Mouse (Mus musculus) stomach, embryonic 16.5 days (tissue): ENCODE results near the gene Tom1l2. TPM values are rescaled to one million over a fixed set of nuclear protein-coding genes. Genes with fewer than 3 reads are reported as not detected.
A peak's percentile ranks its signal among the peaks of the same experiment; 100 is the strongest.

ENCODE experiments used
- ATAC-seq: fragments of 200-750 bp; cut with Nextera tagmentation; 2 replicates; pipeline ENCODE4 v1.8.0; 2017; ENCODE audit warnings: moderate number of reproducible peaks, moderate TSS enrichment; ENCODE audit not compliant: insufficient read depth, low FRiP score
- H3K27ac ChIP-seq: fragments of 300-500 bp; sonication (generic); 2 replicates; pipeline ENCODE4 v1.5.1; 2014; ENCODE audit warnings: low read length
- H3K27me3 ChIP-seq: fragments of 300-500 bp; sonication (generic); 2 replicates; pipeline ENCODE4 v1.6.1; 2014; ENCODE audit warnings: low read length, control low read depth, mixed read lengths; ENCODE audit not compliant: control insufficient read depth, insufficient read depth
- H3K36me3 ChIP-seq: fragments of 300-500 bp; sonication (generic); 2 replicates; pipeline ENCODE4 v1.6.1; 2014; ENCODE audit warnings: low read length; ENCODE audit not compliant: control insufficient read depth, insufficient read depth
- H3K4me1 ChIP-seq: fragments of 300-500 bp; sonication (generic); 2 replicates; pipeline ENCODE4 v1.6.1; 2014; ENCODE audit warnings: low read length, control low read depth, mixed read lengths; ENCODE audit not compliant: control insufficient read depth, insufficient read depth
- H3K4me2 ChIP-seq: fragments of 300-500 bp; sonication (generic); 2 replicates; pipeline ENCODE4 v1.6.1; 2014; ENCODE audit warnings: low read depth, low read length, mixed read lengths
- H3K4me3 ChIP-seq: fragments of 300-500 bp; sonication (generic); replicated peaks from 2 replicates; pipeline ENCODE4 v1.5.1; 2014; ENCODE audit warnings: mild to moderate bottlenecking, low read length
- H3K9ac ChIP-seq: fragments of 300-500 bp; sonication (generic); 2 replicates; pipeline ENCODE4 v1.6.1; 2014; ENCODE audit warnings: low read length
- H3K9me3 ChIP-seq: fragments of 300-500 bp; sonication (generic); replicated peaks from 2 replicates; pipeline ENCODE4 v1.6.1; 2016; ENCODE audit warnings: low read length, control low read depth; ENCODE audit not compliant: control insufficient read depth
- WGBS: fragments of 180-500 bp; shearing (Covaris S2); extraction: QIAGEN DNeasy Blood & Tissue Kit; methylation state at CpG from one replicate; pipeline ENCODE4 v1.1.7; 2014; 5-methylcytosine and 5-hydroxymethylcytosine counted together
- polyA plus RNA-seq: library from polyadenylated mRNA; unstranded; fragments of >200 nt; fragmentation: Nextera tagmentation; extraction: Ambion mirVana; gene quantifications from 2 replicates; pipeline ENCODE4 v1.2.1, GENCODE M21; 2015

The Tom1l2 gene
- polyA plus RNA-seq, 1 experiment from 2014 or later, result 29.9 TPM

DNA sequence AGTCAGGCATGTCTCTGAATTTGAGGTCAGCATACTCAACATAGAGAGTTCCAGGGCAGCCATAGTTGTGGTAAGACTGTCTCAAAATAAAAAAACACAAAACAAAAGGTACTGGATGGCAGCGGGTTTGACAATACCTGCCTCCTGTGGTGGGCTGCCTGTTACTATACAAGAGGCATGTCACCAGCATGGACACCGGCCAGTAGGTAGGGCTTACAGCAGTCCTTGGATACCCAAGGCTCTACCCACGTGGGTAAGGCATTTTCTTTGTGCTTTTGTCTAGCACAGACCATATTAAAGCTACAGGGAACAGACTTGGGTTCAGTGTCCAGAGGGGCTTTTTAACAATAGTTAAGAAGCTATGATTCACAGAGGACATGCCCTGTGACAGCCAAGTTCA is 97.5 kb downstream of the Tom1l2 start:
- 76% methylated on average over 3 of the region's 3 CpGs for WGBS
- no peaks in the 10 kb centered on the region for H3K27me3 ChIP-seq
- peaks cover 8% of the 10 kb centered on the region; the same call in 1 of the 2 replicates for H3K4me1 ChIP-seq
- no peak overlapping the region for H3K27ac ChIP-seq
- H3K36me3 ChIP-seq, result no peaks in the 10 kb centered on the region
- no peak overlapping the region for H3K4me2 ChIP-seq
- no peak for ATAC-seq
- no peak overlapping the region for H3K4me3 ChIP-seq
- no peaks in the 10 kb centered on the region for H3K9me3 ChIP-seq
- no peak overlapping the region for H3K9ac ChIP-seq

DNA sequence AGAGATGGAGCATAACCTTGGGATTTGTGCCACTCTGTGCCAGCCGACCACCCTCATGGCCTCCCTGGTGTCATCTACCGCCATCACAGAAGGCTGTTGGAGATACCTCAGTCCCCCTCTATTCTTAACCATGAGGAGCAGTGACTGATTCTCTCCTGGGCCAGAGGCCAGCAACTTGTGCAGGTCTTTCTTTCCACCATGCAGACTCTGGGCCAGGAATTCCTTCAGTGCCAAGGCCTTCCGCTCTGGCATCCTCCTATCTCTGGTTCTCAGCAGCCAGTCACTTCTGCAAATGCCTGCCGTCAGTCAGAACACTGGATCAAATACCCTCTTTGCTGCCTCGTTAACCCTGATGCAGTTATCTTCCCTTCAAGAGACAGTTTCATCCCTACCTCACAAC is 98.4 kb downstream of the Tom1l2 start:
- WGBS, result 88% methylated on average over 5 of the region's 5 CpGs
- peaks cover 8% of the 10 kb centered on the region; the same call in 1 of the 2 replicates for H3K4me1 ChIP-seq
- H3K4me3 ChIP-seq, result no peak overlapping the region
- no peak overlapping the region for H3K9ac ChIP-seq
- no peaks in the 10 kb centered on the region for H3K9me3 ChIP-seq
- H3K4me2 ChIP-seq, result no peak overlapping the region
- no peak overlapping the region for H3K27ac ChIP-seq
- no peaks in the 10 kb centered on the region for H3K27me3 ChIP-seq
- ATAC-seq, result no peak
- H3K36me3 ChIP-seq, result no peaks in the 10 kb centered on the region

- ATAC-seq, result no peak
- Histone ChIP-seq H3K4me3 (no peak overlapping the region), H3K4me1 (peaks cover 10% of the 10 kb centered on the region; the same call in 1 of the 2 replicates), H3K4me2 (no peak overlapping the region), H3K9me3 (no peaks in the 10 kb centered on the region), H3K36me3 (no peaks in the 10 kb centered on the region), H3K9ac (no peak overlapping the region), H3K27me3 (no peaks in the 10 kb centered on the region), H3K27ac (no peak overlapping the region)
- 83% methylated on average over 2 of the region's 2 CpGs for WGBS
Observed at GRCm38 (mm10) chr11:60253546-60253945, 99.2 kb downstream of the Tom1l2 start.

DNA sequence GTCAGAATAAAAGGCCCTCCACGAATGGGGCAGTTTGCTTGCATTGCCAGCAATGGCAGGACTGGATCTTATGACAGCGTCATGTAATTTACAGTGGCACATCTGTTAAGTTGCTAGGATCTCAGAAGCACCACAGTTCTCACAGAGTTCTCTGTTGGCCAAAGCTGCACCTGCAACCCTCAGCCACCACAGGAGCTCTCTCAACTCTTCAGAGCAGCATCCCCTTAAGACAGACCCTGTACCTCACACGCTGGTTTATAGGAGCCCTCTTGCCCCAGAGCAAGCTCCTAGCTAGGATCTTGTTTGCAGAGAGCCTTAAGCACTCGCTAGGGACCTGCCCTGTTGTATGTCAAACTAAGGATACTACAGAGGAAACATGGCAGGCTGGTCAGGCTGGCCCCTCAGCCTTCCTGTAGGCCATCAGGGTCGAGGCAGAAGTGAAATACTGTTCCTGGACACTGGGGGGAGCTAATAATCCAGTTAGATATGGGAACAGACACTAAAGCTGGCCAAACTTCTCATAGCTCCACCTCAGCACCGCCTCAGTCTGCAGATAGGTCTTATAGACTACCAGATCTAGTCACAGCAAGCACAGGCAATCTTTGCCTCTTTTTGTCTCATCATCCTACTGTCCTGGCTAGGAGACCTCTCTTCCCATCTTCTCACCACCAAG is 101.6 kb downstream of the Tom1l2 start:
- H3K9ac ChIP-seq, result no peak overlapping the region
- no peak overlapping the region for H3K27ac ChIP-seq
- H3K27me3 ChIP-seq, result no peaks in the 10 kb centered on the region
- no peak for ATAC-seq
- no peaks in the 10 kb centered on the region for H3K9me3 ChIP-seq
- H3K4me1 ChIP-seq, result peaks cover 6% of the 10 kb centered on the region; the same call in 1 of the 2 replicates
- no peak overlapping the region for H3K4me3 ChIP-seq
- WGBS, result 58% methylated on average over 6 of the region's 6 CpGs
- no peak overlapping the region for H3K4me2 ChIP-seq
- H3K36me3 ChIP-seq, result no peaks in the 10 kb centered on the region

DNA sequence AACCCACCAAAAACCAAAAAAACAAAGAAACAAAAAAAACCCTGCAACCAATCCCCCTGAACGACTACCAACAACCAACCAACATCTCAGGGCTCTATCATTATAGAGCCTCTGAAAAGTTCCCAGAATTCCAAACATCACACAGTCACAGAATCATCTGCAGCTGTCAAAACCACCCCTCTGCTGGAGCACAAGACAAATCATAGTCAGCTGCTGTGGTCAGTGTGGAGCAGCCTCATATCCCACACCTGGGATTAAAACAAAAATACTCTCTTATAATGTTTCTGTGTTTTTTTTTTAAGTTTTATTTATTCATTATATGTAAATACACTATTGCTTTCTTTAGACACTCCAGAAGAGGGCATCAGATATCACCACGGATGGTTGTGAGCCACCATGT is 102.8 kb downstream of the Tom1l2 start:
- H3K4me1 ChIP-seq, result 0 out of 2 replicates have a peak, but pooled peaks cover 3% of the 10 kb centered on the region
- H3K36me3 ChIP-seq, result no peaks in the 10 kb centered on the region
- H3K4me2 ChIP-seq, result no peak overlapping the region
- no peak for ATAC-seq
- H3K9me3 ChIP-seq, result no peaks in the 10 kb centered on the region
- no peaks in the 10 kb centered on the region for H3K27me3 ChIP-seq
- no peak overlapping the region for H3K4me3 ChIP-seq
- no peak overlapping the region for H3K27ac ChIP-seq
- H3K9ac ChIP-seq, result no peak overlapping the region
- WGBS, result 84% methylated on average over 2 of the region's 2 CpGs

- ATAC-seq, result no peak
- WGBS, result 43% methylated on average over 13 of the region's 13 CpGs
Observed at GRCm38 (mm10) chr11:60248596-60249404, 103.9 kb downstream of the Tom1l2 start.

DNA sequence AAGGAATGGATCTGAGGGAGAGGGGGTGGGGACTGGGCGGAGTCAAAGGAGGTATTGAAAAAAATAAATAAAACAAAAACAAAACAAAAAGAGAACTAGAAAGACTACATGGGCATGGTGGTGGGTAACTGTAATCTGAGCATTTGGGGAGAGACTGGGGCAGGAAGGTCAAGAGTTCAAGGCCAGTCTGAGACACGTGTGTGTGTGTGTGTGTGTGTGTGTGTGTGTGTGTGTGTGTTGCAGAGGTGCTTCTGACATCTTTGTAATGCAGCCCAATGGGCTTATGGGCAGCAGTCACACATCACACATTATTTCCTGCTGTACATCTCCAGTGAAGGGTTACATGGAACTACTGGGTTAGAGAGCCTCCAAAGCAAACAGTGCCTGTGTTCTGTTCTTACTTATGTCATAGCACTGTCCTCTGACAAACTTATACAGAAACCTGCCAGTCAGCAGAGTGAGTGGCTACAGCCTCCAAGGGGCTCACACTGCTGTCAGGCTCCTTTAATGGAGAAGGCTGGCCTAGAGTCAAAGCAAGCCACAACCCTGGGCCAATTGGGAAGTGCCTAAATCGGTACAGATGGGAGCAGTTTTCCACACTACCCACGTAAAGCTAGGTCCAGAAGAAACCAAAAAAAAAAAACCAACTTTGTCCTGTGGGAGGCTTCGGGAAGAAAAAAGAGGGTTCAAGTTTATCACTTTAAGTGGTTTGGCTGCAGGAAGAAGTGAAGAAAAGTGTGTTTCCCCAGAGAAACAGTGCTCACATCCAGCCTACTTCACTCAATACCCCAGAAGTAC is 104.8 kb downstream of the Tom1l2 start:
- WGBS, result 53% methylated on average over 5 of the region's 5 CpGs
- H3K9ac ChIP-seq, result no peak overlapping the region
- H3K36me3 ChIP-seq, result no peaks in the 10 kb centered on the region; the same call in 1 of the 2 replicates
- no peak overlapping the region for H3K4me2 ChIP-seq
- H3K27me3 ChIP-seq, result no peaks in the 10 kb centered on the region
- no peak overlapping the region for H3K27ac ChIP-seq
- H3K4me1 ChIP-seq, result 0 out of 2 replicates have a peak, but pooled peaks cover 3% of the 10 kb centered on the region
- H3K9me3 ChIP-seq, result no peaks in the 10 kb centered on the region
- ATAC-seq, result no peak
- H3K4me3 ChIP-seq, result no peak overlapping the region

More at GRCm38 (mm10) chr11:60248596-60249404, 103.9 kb downstream of the Tom1l2 start:
- Histone ChIP-seq H3K27me3 (no peaks in the 10 kb centered on the region), H3K4me1 (0 out of 2 replicates have a peak, but pooled peaks cover 3% of the 10 kb centered on the region), H3K36me3 (no peaks in the 10 kb centered on the region), H3K4me3 (no peak overlapping the region), H3K9me3 (no peaks in the 10 kb centered on the region), H3K9ac (no peak overlapping the region), H3K27ac (0 out of 2 replicates have a peak overlapping the region, but pooled peaks have one; percentile 9), H3K4me2 (no peak overlapping the region)

DNA sequence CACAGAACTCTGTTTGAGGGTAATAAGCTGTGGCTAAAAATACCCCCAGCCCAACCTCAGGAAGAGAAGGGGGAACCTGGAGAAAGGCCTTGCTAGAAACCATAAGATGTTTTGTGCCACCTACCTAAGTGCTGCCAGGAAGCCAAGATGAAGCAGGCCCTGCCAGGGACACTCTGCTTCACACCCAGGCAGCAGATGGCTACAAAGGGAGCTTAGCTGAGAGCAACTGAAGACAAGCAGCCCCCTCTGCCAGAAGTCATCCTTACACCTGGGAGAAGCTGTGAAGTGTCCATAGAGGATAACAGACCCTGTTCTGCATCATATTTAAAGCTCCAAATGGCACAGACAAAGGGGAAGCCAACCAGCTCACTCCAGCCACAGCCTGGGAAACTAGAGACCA is 106.6 kb downstream of the Tom1l2 start:
- no peak for ATAC-seq
- Histone ChIP-seq H3K4me3 (no peak overlapping the region), H3K27me3 (no peaks in the 10 kb centered on the region), H3K9me3 (no peaks in the 10 kb centered on the region), H3K36me3 (peaks cover 5% of the 10 kb centered on the region; the same call in 1 of the 2 replicates), H3K4me2 (no peak overlapping the region), H3K4me1 (0 out of 2 replicates have a peak, but pooled peaks cover 3% of the 10 kb centered on the region), H3K27ac (no peak overlapping the region), H3K9ac (no peak overlapping the region)
